Mouse (Mus musculus) MEL (cell line): ENCODE results near the gene Phgdh.
A peak's percentile ranks its signal among the peaks of the same experiment; 100 is the strongest.

Source experiments
- CTCF ChIP-seq, 3 experiments: IDR thresholded peaks in 2 of 3; conservative IDR thresholded peaks in 1 of 3; 2 replicates each; pipeline ENCODE4 v1.5.1; 2011 to 2012; ENCODE audit warnings: low read length in 3 of 3, low read depth in 2 of 3, mild to moderate bottlenecking in 2 of 3, improper control_type of control experiment in 1 of 3, inconsistent platforms in 1 of 3, mixed read lengths in 1 of 3, moderate library complexity in 1 of 3; ENCODE audit not compliant: control insufficient read depth in 1 of 3, insufficient read depth in 1 of 3, poor library complexity in 1 of 3, severe bottlenecking in 1 of 3
- ETS1 ChIP-seq: IDR thresholded peaks from 2 replicates; pipeline ENCODE4 v1.6.1; 2012; ENCODE audit warnings: low read depth, mild to moderate bottlenecking, inconsistent platforms, low read length, improper control_type of control experiment, moderate library complexity
- HCFC1 ChIP-seq: IDR thresholded peaks from 2 replicates; pipeline ENCODE4 v1.6.1; 2012; ENCODE audit warnings: low read depth, mild to moderate bottlenecking, inconsistent platforms, low read length, improper control_type of control experiment, moderate library complexity
- MAFK ChIP-seq: IDR thresholded peaks from 2 replicates; pipeline ENCODE4 v1.6.1; 2011; ENCODE audit warnings: low read depth, mild to moderate bottlenecking, low read length, improper control_type of control experiment, borderline replicate concordance
- MAX ChIP-seq: IDR thresholded peaks from 2 replicates; pipeline ENCODE4 v1.6.1; 2011; ENCODE audit warnings: low read length, improper control_type of control experiment
- MAZ ChIP-seq: IDR thresholded peaks from 2 replicates; pipeline ENCODE4 v1.6.1; 2012; ENCODE audit warnings: low read depth, mild to moderate bottlenecking, inconsistent platforms, low read length, improper control_type of control experiment
- MYC ChIP-seq: IDR thresholded peaks from 2 replicates; pipeline ENCODE4 v1.6.1; 2011; ENCODE audit warnings: low read depth, mild to moderate bottlenecking, low read length, improper control_type of control experiment, moderate library complexity
- POLR2A ChIP-seq, 2 experiments: IDR thresholded peaks; 2 replicates each; pipeline ENCODE4 v1.6.1; 2011 to 2012; ENCODE audit warnings: low read length in 2 of 2, mild to moderate bottlenecking in 2 of 2, control low read depth in 1 of 2, improper control_type of control experiment in 1 of 2, low read depth in 1 of 2, moderate library complexity in 1 of 2; ENCODE audit not compliant: control insufficient read depth in 1 of 2, insufficient read depth in 1 of 2, poor library complexity in 1 of 2
- SIN3A ChIP-seq: IDR thresholded peaks from 2 replicates; pipeline ENCODE4 v1.6.1; 2012; ENCODE audit warnings: low read length, improper control_type of control experiment, inconsistent platforms
- TAL1 ChIP-seq: IDR thresholded peaks from 2 replicates; pipeline ENCODE4 v1.6.1; 2012; ENCODE audit warnings: mild to moderate bottlenecking, inconsistent platforms, low read length, moderate library complexity, mixed read lengths
- TBP ChIP-seq: IDR thresholded peaks from 2 replicates; pipeline ENCODE4 v1.8.0; 2011; ENCODE audit warnings: low read depth, low read length, improper control_type of control experiment
- ZNF384 ChIP-seq: IDR thresholded peaks from 2 replicates; pipeline ENCODE4 v1.6.1; 2012; ENCODE audit warnings: low read depth, mild to moderate bottlenecking, inconsistent platforms, low read length, improper control_type of control experiment

DNA sequence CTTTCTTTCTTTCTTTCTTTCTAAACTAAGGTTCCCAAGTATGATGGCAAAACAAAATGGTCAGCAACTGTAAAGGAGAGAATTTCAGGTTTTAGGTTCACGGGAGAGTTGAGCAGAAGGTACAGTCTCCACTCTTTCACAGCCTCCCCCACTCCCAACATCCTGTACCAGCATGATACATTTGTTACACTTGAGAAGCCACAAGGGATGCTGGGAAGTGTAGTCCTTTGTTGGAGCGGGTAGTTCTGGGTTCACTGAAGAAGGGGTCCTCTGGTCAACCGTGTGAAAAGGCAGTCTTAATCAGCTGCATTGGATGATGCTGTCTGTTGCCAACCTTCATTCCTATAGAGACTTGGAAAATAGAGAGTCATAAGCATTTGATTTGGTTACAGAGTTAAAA is 49.5 kb upstream of the Phgdh start:
- TF ChIP-seq CTCF (IDR thresholded peaks at IDR 0.05 in 2 of 3, conservative IDR thresholded peaks at IDR 0.05 in 1 of 3; ENCODE audit: control insufficient read depth in 1 of 3, insufficient read depth in 1 of 3, low read depth in 2 of 3, low read length in 3 of 3, poor library complexity in 1 of 3, severe bottlenecking in 1 of 3): no peak
- TF ChIP-seq ETS1: no peak
- no peak for TF ChIP-seq MAX
- no peak for TF ChIP-seq MAFK
- no peak for TF ChIP-seq MYC
- no peak for TF ChIP-seq POLR2A (IDR thresholded peaks at IDR 0.05; ENCODE audit: control insufficient read depth in 1 of 2, insufficient read depth in 1 of 2, low read depth in 1 of 2, low read length in 2 of 2, poor library complexity in 1 of 2)
- no peak for TF ChIP-seq TBP
- no peak for TF ChIP-seq TAL1
- no peak for TF ChIP-seq SIN3A
- no peak for TF ChIP-seq MAZ
- no peak for TF ChIP-seq ZNF384
- peak; percentile 41; the same call in 1 of the 2 replicates for TF ChIP-seq HCFC1
